Mouse (Mus musculus): ENCODE results near the gene Dap. TPM values are rescaled to one million over a fixed set of nuclear protein-coding genes. Genes with fewer than 3 reads are reported as not detected.

Dap gene
- polyA plus RNA-seq, 1 experiment, result 145 TPM

DNA sequence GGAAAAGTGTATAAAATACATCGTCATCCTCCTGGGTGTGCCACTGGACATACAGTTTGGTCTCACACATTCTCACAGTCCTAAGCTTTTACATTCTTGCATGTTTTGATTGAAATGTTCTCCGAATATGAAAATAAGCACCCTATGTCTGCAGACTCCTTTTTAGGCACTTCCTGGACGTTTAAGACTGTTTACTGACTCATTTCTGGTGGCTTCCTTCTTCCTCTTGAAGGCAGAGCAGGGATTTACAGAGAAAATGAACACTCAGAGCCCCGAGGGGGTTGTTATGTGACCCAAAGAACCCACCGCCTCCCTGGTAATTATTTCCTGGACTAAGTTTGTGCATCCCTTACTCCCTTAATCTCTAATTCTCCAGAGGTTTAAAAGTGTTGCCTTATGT is 13.8 kb downstream of the Dap start:
- TF ChIP-seq CTCF (IDR thresholded peaks at IDR 0.05; ENCODE audit: extremely low read depth, insufficient read length, insufficient replicate concordance, low read depth, low read length), result no peak
- no peak for TF ChIP-seq POLR2A (IDR thresholded peaks at IDR 0.05; ENCODE audit: low read depth, low read length)
- H3K36me3 ChIP-seq (ENCODE audit: control insufficient read depth, insufficient read depth, low read length), result peaks cover 10% of the 10 kb centered on the region
- H3K27ac ChIP-seq (ENCODE audit: insufficient read depth, low read depth, low read length), result no peak overlapping the region
- 62% methylated on average over 5 of the region's 5 CpGs for whole genome bisulfite sequencing
- H3K4me3 ChIP-seq (ENCODE audit: low read depth, low read length), result no peak overlapping the region
- H3K27me3 ChIP-seq (ENCODE audit: control insufficient read depth, insufficient read depth, low read length), result no peaks in the 10 kb centered on the region
- no peaks in the 10 kb centered on the region for H3K4me1 ChIP-seq (ENCODE audit: control insufficient read depth, insufficient read depth, insufficient read length, low read length)

- WGBS, result 86% methylated on average over 11 of the region's 11 CpGs
- H3K4me3 ChIP-seq (ENCODE audit: low read depth, low read length), result no peak overlapping the region
- TF ChIP-seq CTCF (IDR thresholded peaks at IDR 0.05; ENCODE audit: extremely low read depth, insufficient read length, insufficient replicate concordance, low read depth, low read length) (no peak), POLR2A (IDR thresholded peaks at IDR 0.05; ENCODE audit: low read depth, low read length) (no peak)
- H3K27ac ChIP-seq (ENCODE audit: insufficient read depth, low read depth, low read length), result no peak overlapping the region
- no peaks in the 10 kb centered on the region for H3K27me3 ChIP-seq (ENCODE audit: control insufficient read depth, insufficient read depth, low read length)
- H3K4me1 ChIP-seq (ENCODE audit: control insufficient read depth, insufficient read depth, insufficient read length, low read length), result peaks cover 2% of the 10 kb centered on the region; the same call in 1 of the 2 replicates
- peaks cover 10% of the 10 kb centered on the region for H3K36me3 ChIP-seq (ENCODE audit: control insufficient read depth, insufficient read depth, low read length)
These were observed 14.5 kb downstream of the Dap start for GRCm38 (mm10) chr15:31238611-31239010.

GRCm38 (mm10) chr15:31239713-31240112 is 15.6 kb downstream of the Dap start:
- Histone ChIP-seq H3K27ac (ENCODE audit: insufficient read depth, low read depth, low read length) (no peak overlapping the region), H3K4me3 (ENCODE audit: low read depth, low read length) (no peak overlapping the region), H3K4me1 (ENCODE audit: control insufficient read depth, insufficient read depth, insufficient read length, low read length) (peaks cover 2% of the 10 kb centered on the region; the same call in 1 of the 2 replicates), H3K36me3 (ENCODE audit: control insufficient read depth, insufficient read depth, low read length) (peaks cover 10% of the 10 kb centered on the region), H3K27me3 (ENCODE audit: control insufficient read depth, insufficient read depth, low read length) (no peaks in the 10 kb centered on the region)
- TF ChIP-seq CTCF (IDR thresholded peaks at IDR 0.05; ENCODE audit: extremely low read depth, insufficient read length, insufficient replicate concordance, low read depth, low read length), result no peak
- no peak for TF ChIP-seq POLR2A (IDR thresholded peaks at IDR 0.05; ENCODE audit: low read depth, low read length)
- 84% methylated on average over 13 of the region's 13 CpGs for whole genome bisulfite sequencing

GRCm38 (mm10) chr15:31240181-31240580 is 16.1 kb downstream of the Dap start:
- Histone ChIP-seq H3K27ac (ENCODE audit: insufficient read depth, low read depth, low read length) (no peak overlapping the region), H3K27me3 (ENCODE audit: control insufficient read depth, insufficient read depth, low read length) (no peaks in the 10 kb centered on the region), H3K36me3 (ENCODE audit: control insufficient read depth, insufficient read depth, low read length) (peaks cover 10% of the 10 kb centered on the region), H3K4me3 (ENCODE audit: low read depth, low read length) (no peak overlapping the region), H3K4me1 (ENCODE audit: control insufficient read depth, insufficient read depth, insufficient read length, low read length) (peaks cover 2% of the 10 kb centered on the region; the same call in 1 of the 2 replicates)
- WGBS, result 96% methylated on average over 4 of the region's 4 CpGs
- TF ChIP-seq CTCF (IDR thresholded peaks at IDR 0.05; ENCODE audit: extremely low read depth, insufficient read length, insufficient replicate concordance, low read depth, low read length), result no peak
- no peak for TF ChIP-seq POLR2A (IDR thresholded peaks at IDR 0.05; ENCODE audit: low read depth, low read length)

GRCm38 (mm10) chr15:31243260-31243659 is 19.1 kb downstream of the Dap start:
- WGBS, result 38% methylated on average over 10 of the region's 10 CpGs
- H3K4me1 ChIP-seq (ENCODE audit: control insufficient read depth, insufficient read depth, insufficient read length, low read length), result peaks cover 2% of the 10 kb centered on the region; the same call in 1 of the 2 replicates
- no peak overlapping the region for H3K4me3 ChIP-seq (ENCODE audit: low read depth, low read length)
- no peaks in the 10 kb centered on the region for H3K27me3 ChIP-seq (ENCODE audit: control insufficient read depth, insufficient read depth, low read length)
- TF ChIP-seq CTCF (IDR thresholded peaks at IDR 0.05; ENCODE audit: extremely low read depth, insufficient read length, insufficient replicate concordance, low read depth, low read length), result no peak
- no peak for TF ChIP-seq POLR2A (IDR thresholded peaks at IDR 0.05; ENCODE audit: low read depth, low read length)
- H3K27ac ChIP-seq (ENCODE audit: insufficient read depth, low read depth, low read length), result no peak overlapping the region
- H3K36me3 ChIP-seq (ENCODE audit: control insufficient read depth, insufficient read depth, low read length), result peaks cover 2% of the 10 kb centered on the region

- Histone ChIP-seq H3K4me1 (ENCODE audit: control insufficient read depth, insufficient read depth, insufficient read length, low read length) (peaks cover 2% of the 10 kb centered on the region; the same call in 1 of the 2 replicates), H3K27ac (ENCODE audit: insufficient read depth, low read depth, low read length) (no peak overlapping the region), H3K4me3 (ENCODE audit: low read depth, low read length) (no peak overlapping the region), H3K36me3 (ENCODE audit: control insufficient read depth, insufficient read depth, low read length) (0 out of 2 replicates have a peak, but pooled peaks cover 2% of the 10 kb centered on the region), H3K27me3 (ENCODE audit: control insufficient read depth, insufficient read depth, low read length) (no peaks in the 10 kb centered on the region)
- TF ChIP-seq CTCF (IDR thresholded peaks at IDR 0.05; ENCODE audit: extremely low read depth, insufficient read length, insufficient replicate concordance, low read depth, low read length) (no peak), POLR2A (IDR thresholded peaks at IDR 0.05; ENCODE audit: low read depth, low read length) (no peak)
- 88% methylated on average over 17 of the region's 17 CpGs for WGBS
These were observed 20.8 kb downstream of the Dap start for GRCm38 (mm10) chr15:31244696-31245445.

- H3K27me3 ChIP-seq (ENCODE audit: control insufficient read depth, insufficient read depth, low read length), result no peaks in the 10 kb centered on the region
- no peak overlapping the region for H3K27ac ChIP-seq (ENCODE audit: insufficient read depth, low read depth, low read length)
- 72% methylated on average over 9 of the region's 9 CpGs for WGBS
- H3K4me3 ChIP-seq (ENCODE audit: low read depth, low read length), result no peak overlapping the region
- TF ChIP-seq POLR2A (IDR thresholded peaks at IDR 0.05; ENCODE audit: low read depth, low read length), result no peak
- no peak for TF ChIP-seq CTCF (IDR thresholded peaks at IDR 0.05; ENCODE audit: extremely low read depth, insufficient read length, insufficient replicate concordance, low read depth, low read length)
- H3K36me3 ChIP-seq (ENCODE audit: control insufficient read depth, insufficient read depth, low read length), result no peaks in the 10 kb centered on the region
- peaks cover 2% of the 10 kb centered on the region; the same call in 1 of the 2 replicates for H3K4me1 ChIP-seq (ENCODE audit: control insufficient read depth, insufficient read depth, insufficient read length, low read length)
These were observed 21.8 kb downstream of the Dap start for GRCm38 (mm10) chr15:31245934-31246333.
